Mouse (Mus musculus) C3H10T1/2 (cell line): ENCODE results near the gene Adss. TPM values are rescaled to one million over a fixed set of nuclear protein-coding genes. Genes with fewer than 3 reads are reported as not detected.

Experiments used
- polyA plus RNA-seq, 2 experiments: library from polyadenylated mRNA; unstranded; fragments of >200 nt; fragmentation: generic; extraction: Trizol; gene quantifications; one replicate each; pipeline ENCODE4 v1.2.1; 2012; ENCODE audit warnings: missing spikeins in 2 of 2

Adss gene
- 10 to 100 TPM in 1 of 2 experiments, 1 to 10 TPM in 1; 4.3 to 19.9 TPM for polyA plus RNA-seq

DNA sequence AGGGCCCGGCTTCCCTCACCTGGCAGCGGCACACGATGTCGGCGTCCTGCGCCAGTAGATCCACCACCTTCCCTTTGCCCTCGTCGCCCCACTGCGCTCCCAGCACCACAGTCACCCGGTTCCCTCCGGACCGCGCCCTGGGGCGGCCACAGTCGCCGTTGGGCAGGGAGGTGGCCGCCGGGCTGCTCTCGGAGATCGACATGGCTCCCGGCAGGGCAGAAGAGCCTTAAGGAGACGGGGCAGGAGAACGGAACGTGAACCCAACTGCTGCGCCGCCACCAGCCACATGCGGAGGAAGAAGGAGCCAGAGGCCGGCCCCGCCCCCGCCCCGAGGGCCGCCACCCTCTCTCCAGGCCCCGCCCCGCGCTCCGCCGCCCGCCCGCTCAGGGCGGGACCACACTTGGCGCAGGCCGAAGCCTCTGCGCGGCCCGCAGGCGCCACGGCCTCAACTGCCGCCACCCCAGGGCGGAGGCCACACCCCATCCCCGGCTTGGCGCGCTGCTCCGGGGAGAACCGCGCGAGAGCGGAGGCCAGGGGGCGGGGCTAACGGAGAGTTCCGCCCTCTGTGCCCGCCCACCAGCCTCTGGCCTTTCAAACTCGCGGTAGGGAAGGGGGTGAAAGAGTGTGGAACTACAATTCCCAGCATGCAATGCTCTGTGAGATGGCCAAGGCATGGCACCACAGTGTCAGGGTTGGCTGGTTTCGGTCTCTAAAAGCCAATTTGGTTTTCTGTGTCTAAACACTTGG, at the start of gene Adss:
Gene Adss, minus strand, starts transcription at position 319 of the 747 bp plus-strand sequence.

DNA sequence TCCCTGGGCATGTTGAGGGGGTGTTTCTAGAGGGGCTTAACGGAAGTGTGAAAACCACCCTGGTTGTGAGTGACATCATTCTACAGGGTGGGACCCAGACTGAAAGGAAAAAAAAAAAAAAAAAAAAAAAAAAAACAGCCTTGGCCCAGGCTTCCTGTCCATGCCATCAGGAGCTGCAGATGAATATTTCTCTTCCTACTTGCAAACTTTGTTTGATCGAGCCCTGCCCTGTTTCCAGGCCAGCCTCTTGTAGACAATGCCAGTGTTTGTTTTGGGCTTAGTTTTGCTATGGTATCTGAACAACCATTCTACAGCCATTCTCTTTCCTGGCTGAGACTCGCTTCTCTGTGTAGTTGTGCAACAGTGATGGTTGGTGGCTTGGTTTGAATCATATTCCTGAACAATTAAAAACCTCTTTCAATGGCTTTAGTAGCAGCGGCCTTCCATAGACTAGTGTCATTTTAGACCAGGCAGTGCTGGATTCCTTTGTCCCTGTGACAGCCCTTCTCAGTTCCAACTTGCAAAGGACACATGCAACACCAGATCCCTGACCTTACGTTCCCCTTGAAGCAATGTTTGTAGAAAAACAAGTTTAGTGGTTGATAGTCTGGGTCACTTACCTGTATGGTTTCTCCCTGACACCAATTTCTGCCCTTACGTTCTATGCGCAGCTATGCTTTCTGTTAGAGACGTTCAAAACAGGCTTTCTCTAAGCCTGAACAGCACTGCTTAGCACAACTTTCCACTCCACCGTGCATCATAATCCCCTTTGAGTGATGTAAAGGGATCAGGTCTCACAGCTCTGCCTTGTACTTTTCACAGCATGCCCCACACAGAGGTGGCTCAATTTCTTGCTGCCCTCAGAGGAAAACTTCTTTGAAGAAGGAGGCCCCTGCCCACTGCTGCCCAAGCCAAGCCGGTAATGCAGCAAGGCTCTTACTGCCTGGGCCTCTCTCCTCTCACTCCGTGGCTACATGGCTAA, 67.0 kb downstream of the Adss start, which contains the start of gene 1700016C15Rik:
Gene 1700016C15Rik, plus strand, starts transcription at position 772 of the 982 bp plus-strand sequence.

Other genes starting within 250 kb of the Adss start
- under 1 TPM in 1 of 2 experiments, not detected in 1; 0.07 TPM for gene 1700016C15Rik, start 66.7 kb downstream of the Adss start, polyA plus RNA-seq
- under 1 TPM; 0.01 to 0.07 TPM for gene Catspere2, start 186.9 kb upstream of the Adss start, polyA plus RNA-seq